In genomic region chr7:16874756-16875309, GRCm38 (mm10) we compare ENCODE assay signal across 8 mouse cellular contexts. TPM values are rescaled to one million over a fixed set of nuclear protein-coding genes. Genes with fewer than 3 reads are reported as not detected.
DNase-seq lines count a peak whose midpoint lies in the region; ATAC-seq and TF ChIP-seq lines count a peak whose summit lies in the region.

No protein-coding gene starts in this region.

- peak overlapping the region; percentile 92 for H3K4me2 ChIP-seq in forebrain, embryonic 12.5 days
- peak overlapping the region; percentile 95 for H3K4me2 ChIP-seq in heart, postnatal 0 days (ENCODE audit: low read depth, low read length)
- H3K4me2 ChIP-seq in liver, embryonic 16.5 days (ENCODE audit: low read depth, low read length) = peak overlapping the region; percentile 95
- peak overlapping the region; percentile 85 for H3K4me2 ChIP-seq in neural tube, embryonic 13.5 days

- peak; percentile 66 for TF ChIP-seq POLR2A in testis, adult 2 months (IDR thresholded peaks at IDR 0.05; ENCODE audit: control insufficient read depth, low read depth, low read length)

- H3K27ac ChIP-seq in forebrain, embryonic 12.5 days = peak overlapping the region; percentile 88
- H3K27ac ChIP-seq in heart, postnatal 0 days (ENCODE audit: low read depth) = peak overlapping the region; percentile 84
- H3K27ac ChIP-seq in liver, embryonic 16.5 days (ENCODE audit: low read length) = peak overlapping the region; percentile 58
- peak overlapping the region; percentile 90 for H3K27ac ChIP-seq in neural tube, embryonic 13.5 days (replicated peaks)
- H3K27ac ChIP-seq in testis, adult 2 months (ENCODE audit: control insufficient read depth, insufficient read depth, low read depth, low read length) = peak overlapping the region; percentile 85

- no peaks in the 10 kb centered on the region for H3K9me3 ChIP-seq in E14TG2a.4 (ENCODE audit: low read length)
- no peaks in the 10 kb centered on the region for H3K9me3 ChIP-seq in forebrain, embryonic 12.5 days
- no peaks in the 10 kb centered on the region for H3K9me3 ChIP-seq in heart, postnatal 0 days (replicated peaks; ENCODE audit: control insufficient read depth, low read length)
- no peaks in the 10 kb centered on the region for H3K9me3 ChIP-seq in liver, embryonic 16.5 days (replicated peaks; ENCODE audit: control insufficient read depth, low read length)
- no peaks in the 10 kb centered on the region for H3K9me3 ChIP-seq in neural tube, embryonic 13.5 days

- H3K9ac ChIP-seq in forebrain, embryonic 12.5 days = peak overlapping the region; percentile 86
- H3K9ac ChIP-seq in heart, postnatal 0 days (replicated peaks; ENCODE audit: low read depth, low read length) = peak overlapping the region; percentile 75
- H3K9ac ChIP-seq in liver, embryonic 16.5 days (ENCODE audit: low read depth, low read length) = no peak overlapping the region
- peak overlapping the region; percentile 91 for H3K9ac ChIP-seq in neural tube, embryonic 13.5 days

- no peak for TF ChIP-seq CTCF in E14TG2a.4 (conservative IDR thresholded peaks at IDR 0.05; ENCODE audit: low read length)
- peak; percentile 28 for TF ChIP-seq CTCF in heart, postnatal 0 days (IDR thresholded peaks at IDR 0.05; ENCODE audit: low read depth)
- TF ChIP-seq CTCF in testis, adult 2 months (IDR thresholded peaks at IDR 0.05; ENCODE audit: control insufficient read depth, insufficient read depth, insufficient replicate concordance, low read depth, low read length) = no peak

- ATAC-seq in forebrain, embryonic 12.5 days (ENCODE audit: low FRiP score) = peak; percentile 97
- ATAC-seq in heart, postnatal 0 days (ENCODE audit: insufficient read depth, low read depth) = peak; percentile 94
- peak; percentile 97 for ATAC-seq in liver, embryonic 16.5 days (ENCODE audit: low read depth)
- peak; percentile 96 for ATAC-seq in neural tube, embryonic 13.5 days (ENCODE audit: low read depth)

- peak; percentile 100 for DNase-seq in c-Kit-positive CD71-positive TER-119-positive erythroid progenitor cells, embryonic 14.5 days (ENCODE audit: low spot score)
- DNase-seq in heart, postnatal 0 days (ENCODE audit: low spot score) = peak; percentile 100
- peak; percentile 99 to 100 for DNase-seq in kidney, postnatal 4 days

- under 1% methylated on average over 32 of the region's 33 CpGs for WGBS in forebrain, embryonic 12.5 days
- under 1% methylated on average over 33 of the region's 33 CpGs for WGBS in heart, postnatal 0 days
- under 1% methylated on average over 32 of the region's 33 CpGs for WGBS in liver, embryonic 16.5 days (ENCODE audit: insufficient replicate concordance)
- WGBS in neural tube, embryonic 13.5 days = under 1% methylated on average over 33 of the region's 33 CpGs

- no peaks in the 10 kb centered on the region for H3K27me3 ChIP-seq in E14TG2a.4 (ENCODE audit: insufficient read depth, low read length)
- H3K27me3 ChIP-seq in forebrain, embryonic 12.5 days = no peaks in the 10 kb centered on the region
- H3K27me3 ChIP-seq in heart, postnatal 0 days (ENCODE audit: control insufficient read depth, insufficient read depth, low read length) = no peaks in the 10 kb centered on the region
- H3K27me3 ChIP-seq in liver, embryonic 16.5 days (ENCODE audit: control insufficient read depth, insufficient read depth, low read depth, low read length) = peaks cover 17% of the 10 kb centered on the region
- H3K27me3 ChIP-seq in neural tube, embryonic 13.5 days = no peaks in the 10 kb centered on the region
- no peaks in the 10 kb centered on the region for H3K27me3 ChIP-seq in testis, adult 2 months (ENCODE audit: control insufficient read depth, insufficient read depth, low read length)

- peaks cover 52% of the 10 kb centered on the region for H3K4me1 ChIP-seq in E14TG2a.4 (replicated peaks; ENCODE audit: low read depth, low read length)
- H3K4me1 ChIP-seq in forebrain, embryonic 12.5 days = peaks cover 30% of the 10 kb centered on the region
- H3K4me1 ChIP-seq in heart, postnatal 0 days (ENCODE audit: control insufficient read depth, insufficient read depth) = peaks cover 16% of the 10 kb centered on the region; the same call in 1 of the 2 replicates
- H3K4me1 ChIP-seq in liver, embryonic 16.5 days (ENCODE audit: control insufficient read depth, low read depth, low read length) = peaks cover 15% of the 10 kb centered on the region
- peaks cover 47% of the 10 kb centered on the region for H3K4me1 ChIP-seq in neural tube, embryonic 13.5 days (replicated peaks)
- peaks cover 13% of the 10 kb centered on the region for H3K4me1 ChIP-seq in testis, adult 2 months (ENCODE audit: control insufficient read depth, insufficient read depth, low read length)

- H3K36me3 ChIP-seq in E14TG2a.4 (ENCODE audit: insufficient read depth, low read length) = no peaks in the 10 kb centered on the region
- H3K36me3 ChIP-seq in forebrain, embryonic 12.5 days (replicated peaks) = peaks cover 6% of the 10 kb centered on the region; the same call in 1 of the 2 replicates
- H3K36me3 ChIP-seq in heart, postnatal 0 days (replicated peaks; ENCODE audit: control insufficient read depth, insufficient read depth, low read length) = peaks cover 10% of the 10 kb centered on the region
- H3K36me3 ChIP-seq in liver, embryonic 16.5 days (ENCODE audit: control insufficient read depth, insufficient read depth) = no peaks in the 10 kb centered on the region
- peaks cover 16% of the 10 kb centered on the region; the same call in 1 of the 2 replicates for H3K36me3 ChIP-seq in neural tube, embryonic 13.5 days
- H3K36me3 ChIP-seq in testis, adult 2 months (ENCODE audit: control insufficient read depth, insufficient read depth, low read length) = no peaks in the 10 kb centered on the region

- peak overlapping the region; percentile 88 for H3K4me3 ChIP-seq in E14TG2a.4 (replicated peaks; ENCODE audit: low read length)
- H3K4me3 ChIP-seq in forebrain, embryonic 12.5 days (replicated peaks) = peak overlapping the region; percentile 78
- peak overlapping the region; percentile 74 for H3K4me3 ChIP-seq in heart, postnatal 0 days (ENCODE audit: low read depth, low read length)
- H3K4me3 ChIP-seq in liver, embryonic 16.5 days (ENCODE audit: low read depth, low read length) = peak overlapping the region; percentile 68
- H3K4me3 ChIP-seq in neural tube, embryonic 13.5 days = peak overlapping the region; percentile 64
- H3K4me3 ChIP-seq in testis, adult 2 months (ENCODE audit: control insufficient read depth, low read depth, low read length) = peak overlapping the region; percentile 84

- no peak for TF ChIP-seq EP300 in heart, postnatal 0 days (IDR thresholded peaks at IDR 0.05; ENCODE audit: low read depth)

RNA-seq across cellular contexts. Expression of gene Dact3, which starts 0.3 kb away (rescaled TPM):
- 2.6 and 3.2 TPM in 2 replicates for polyA plus RNA-seq in forebrain, embryonic 12.5 days (2016; fragmentation: Nextera tagmentation; extraction: Ambion mirVana)
- 63.9 and 69.6 TPM in 2 replicates for total RNA-seq in heart, postnatal 0 days (2014; rRNA removed; ENCODE audit: low replicate concordance)
- 3.8 TPM in 2 replicates for polyA plus RNA-seq in heart, postnatal 0 days (2015; fragmentation: Nextera tagmentation; extraction: Ambion mirVana)
- 0.05 and 0.12 TPM in 2 replicates for polyA plus RNA-seq in liver, embryonic 16.5 days (2015; fragmentation: Nextera tagmentation; extraction: Ambion mirVana)
- 3.7 and 3.9 TPM in 2 replicates for polyA plus RNA-seq in neural tube, embryonic 13.5 days (2015; fragmentation: Nextera tagmentation; extraction: Ambion mirVana)
- 30.7 and 31.2 TPM in 2 replicates for polyA plus RNA-seq in testis, adult 2 months (2012; rRNA removed)

RNA-seq across cellular contexts. Expression of gene Gng8, which starts 16.8 kb away (rescaled TPM):
- polyA plus RNA-seq in forebrain, embryonic 12.5 days (2016; fragmentation: Nextera tagmentation; extraction: Ambion mirVana) = 14.7 and 16.4 TPM in 2 replicates
- 0.27 and 4.0 TPM in 2 replicates for total RNA-seq in heart, postnatal 0 days (2014; rRNA removed; ENCODE audit: low replicate concordance)
- 1.7 and 2.5 TPM in 2 replicates for polyA plus RNA-seq in heart, postnatal 0 days (2015; fragmentation: Nextera tagmentation; extraction: Ambion mirVana)
- polyA plus RNA-seq in liver, embryonic 16.5 days (2015; fragmentation: Nextera tagmentation; extraction: Ambion mirVana) = 0.17 TPM in 1 of 2 replicates, not detected in the other
- polyA plus RNA-seq in neural tube, embryonic 13.5 days (2015; fragmentation: Nextera tagmentation; extraction: Ambion mirVana) = 15.4 and 24.1 TPM in 2 replicates
- polyA plus RNA-seq in testis, adult 2 months (2012; rRNA removed) = 9.5 and 10.3 TPM in 2 replicates

RNA-seq across cellular contexts. Expression of gene Ptgir, which starts 31.5 kb away (rescaled TPM):
- polyA plus RNA-seq in forebrain, embryonic 12.5 days (2016; fragmentation: Nextera tagmentation; extraction: Ambion mirVana) = 0.24 and 0.51 TPM in 2 replicates
- total RNA-seq in heart, postnatal 0 days (2014; rRNA removed; ENCODE audit: low replicate concordance) = 0.58 and 2.3 TPM in 2 replicates
- 1.1 and 1.2 TPM in 2 replicates for polyA plus RNA-seq in heart, postnatal 0 days (2015; fragmentation: Nextera tagmentation; extraction: Ambion mirVana)
- 1.2 and 1.3 TPM in 2 replicates for polyA plus RNA-seq in liver, embryonic 16.5 days (2015; fragmentation: Nextera tagmentation; extraction: Ambion mirVana)
- polyA plus RNA-seq in neural tube, embryonic 13.5 days (2015; fragmentation: Nextera tagmentation; extraction: Ambion mirVana) = 3.1 and 3.6 TPM in 2 replicates
- polyA plus RNA-seq in testis, adult 2 months (2012; rRNA removed) = 0.20 and 0.26 TPM in 2 replicates

RNA-seq across cellular contexts. Expression of gene Prkd2, which starts 32.1 kb away (rescaled TPM):
- polyA plus RNA-seq in forebrain, embryonic 12.5 days (2016; fragmentation: Nextera tagmentation; extraction: Ambion mirVana) = 10.0 and 10.9 TPM in 2 replicates
- 10.6 and 13.4 TPM in 2 replicates for total RNA-seq in heart, postnatal 0 days (2014; rRNA removed; ENCODE audit: low replicate concordance)
- polyA plus RNA-seq in heart, postnatal 0 days (2015; fragmentation: Nextera tagmentation; extraction: Ambion mirVana) = 8.3 and 8.8 TPM in 2 replicates
- 2.8 and 3.6 TPM in 2 replicates for polyA plus RNA-seq in liver, embryonic 16.5 days (2015; fragmentation: Nextera tagmentation; extraction: Ambion mirVana)
- 6.3 and 6.8 TPM in 2 replicates for polyA plus RNA-seq in neural tube, embryonic 13.5 days (2015; fragmentation: Nextera tagmentation; extraction: Ambion mirVana)
- polyA plus RNA-seq in testis, adult 2 months (2012; rRNA removed) = 2.8 and 4.5 TPM in 2 replicates

RNA-seq across cellular contexts. Expression of gene Calm3, which starts 49.1 kb away (rescaled TPM):
- polyA plus RNA-seq in forebrain, embryonic 12.5 days (2016; fragmentation: Nextera tagmentation; extraction: Ambion mirVana) = 227 and 234 TPM in 2 replicates
- 342 and 417 TPM in 2 replicates for total RNA-seq in heart, postnatal 0 days (2014; rRNA removed; ENCODE audit: low replicate concordance)
- polyA plus RNA-seq in heart, postnatal 0 days (2015; fragmentation: Nextera tagmentation; extraction: Ambion mirVana) = 101 and 107 TPM in 2 replicates
- polyA plus RNA-seq in liver, embryonic 16.5 days (2015; fragmentation: Nextera tagmentation; extraction: Ambion mirVana) = 81.6 and 86.6 TPM in 2 replicates
- 275 and 297 TPM in 2 replicates for polyA plus RNA-seq in neural tube, embryonic 13.5 days (2015; fragmentation: Nextera tagmentation; extraction: Ambion mirVana)
- polyA plus RNA-seq in testis, adult 2 months (2012; rRNA removed) = 433 and 509 TPM in 2 replicates

Comparison
In these comparisons a context has a peak if more than half of its experiments do, and no peak if none do; other contexts are left out.
1. Peak in every context shown above with its lines: DNase-seq, ATAC-seq, H3K4me3 ChIP-seq and H3K27ac ChIP-seq.